Mouse (Mus musculus): ENCODE data around the gene Igf2bp1. TPM values are rescaled to one million over a fixed set of nuclear protein-coding genes. Genes with fewer than 3 reads are reported as not detected.
A peak's percentile ranks its signal among the peaks of the same experiment; 100 is the strongest.
"Not testable (repeated sequence)": the region's sequence is repeated elsewhere in the genome, so short reads cannot be mapped to it uniquely, and the experiment has no call there.

Gene Igf2bp1
- total RNA-seq, 2 experiments from 2014 or later, result 0.47 to 0.50 TPM

DNA sequence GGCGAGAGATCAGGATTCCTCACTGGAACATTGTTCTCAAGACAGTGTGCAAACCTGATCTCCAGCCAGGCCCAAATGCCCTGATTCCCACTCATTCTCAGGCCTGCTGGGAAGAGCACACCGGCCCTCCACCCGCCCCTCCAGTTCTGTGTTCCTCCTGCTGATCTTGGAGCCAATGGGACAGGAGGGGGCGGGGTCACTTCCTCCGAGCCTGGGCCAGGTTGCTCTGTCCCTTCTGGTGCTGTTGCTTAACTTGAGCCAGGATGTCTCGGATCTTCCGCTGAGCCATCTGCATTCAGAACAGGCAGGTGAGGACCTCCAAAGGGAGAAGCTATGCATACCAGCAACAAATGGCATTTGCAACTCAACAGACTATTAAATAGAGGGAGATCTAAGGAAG lies 42.4 kb downstream of the Igf2bp1 start:
- no peak for DNase-seq (ENCODE audit: low spot score in 2 of 2)

DNA sequence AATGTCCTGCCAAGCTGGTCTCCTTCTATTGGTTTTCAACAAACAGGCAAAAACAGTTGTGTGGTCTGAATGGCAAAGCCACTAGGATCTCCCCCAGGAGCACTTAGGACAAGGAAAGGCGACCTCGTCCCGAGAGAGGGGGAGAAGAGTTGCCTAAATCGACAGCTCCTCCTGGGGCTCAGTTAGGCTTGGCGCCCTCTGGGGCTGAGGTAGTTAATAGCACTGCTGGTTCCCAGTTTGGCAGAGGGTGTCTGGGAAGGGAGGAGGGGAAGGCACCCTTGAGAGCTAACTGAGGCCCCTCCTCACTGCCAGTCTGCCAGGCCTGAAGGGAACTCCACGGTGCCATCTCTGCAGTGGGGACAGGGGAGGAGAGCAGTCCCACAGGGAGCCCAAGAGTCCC lies 46.6 kb downstream of the Igf2bp1 start:
- peak in 1 of 2 experiments; percentile 20 for DNase-seq (ENCODE audit: low spot score in 2 of 2)

DNA sequence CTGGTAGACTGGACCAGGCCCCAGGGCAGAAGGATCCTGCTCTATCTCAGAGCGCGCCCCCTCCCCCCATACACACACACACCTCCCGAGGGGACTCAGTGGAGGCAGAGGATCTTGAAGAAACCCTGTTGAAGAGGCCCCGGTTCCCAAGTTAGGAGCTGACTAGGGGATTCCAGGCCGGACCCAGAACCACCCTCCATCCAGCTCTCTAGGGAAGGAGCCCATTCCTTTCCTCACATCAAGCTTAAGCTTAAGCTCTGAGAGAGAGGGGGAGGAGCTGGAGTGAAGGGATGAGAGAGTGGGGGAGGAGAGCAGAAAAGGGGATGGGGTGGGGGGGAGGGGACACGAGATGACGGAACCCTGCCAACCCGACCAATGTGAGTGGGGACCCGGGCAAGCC lies 47.5 kb downstream of the Igf2bp1 start:
- DNase-seq (ENCODE audit: low spot score in 2 of 2), result no peak

DNA sequence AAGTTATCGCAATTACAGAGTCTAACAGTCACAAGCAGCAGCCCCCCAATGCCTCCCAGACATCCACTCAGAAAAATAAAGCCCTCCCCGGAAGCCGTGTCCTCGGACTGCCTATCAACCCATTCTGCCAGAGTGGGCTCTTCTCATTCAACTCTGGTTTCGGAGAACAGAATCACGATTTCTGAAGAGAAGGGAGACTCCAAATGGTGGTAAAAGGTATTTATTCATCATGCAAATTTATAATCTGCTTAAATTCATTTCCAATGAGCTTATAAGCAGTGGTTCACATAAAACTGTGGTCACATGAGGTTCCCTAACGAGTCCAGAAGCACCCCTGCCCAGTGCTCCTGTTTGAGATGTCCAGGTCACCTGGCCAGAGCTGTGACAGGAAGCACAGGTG lies 48.3 kb downstream of the Igf2bp1 start:
- DNase-seq (ENCODE audit: low spot score in 2 of 2), result no peak

DNA sequence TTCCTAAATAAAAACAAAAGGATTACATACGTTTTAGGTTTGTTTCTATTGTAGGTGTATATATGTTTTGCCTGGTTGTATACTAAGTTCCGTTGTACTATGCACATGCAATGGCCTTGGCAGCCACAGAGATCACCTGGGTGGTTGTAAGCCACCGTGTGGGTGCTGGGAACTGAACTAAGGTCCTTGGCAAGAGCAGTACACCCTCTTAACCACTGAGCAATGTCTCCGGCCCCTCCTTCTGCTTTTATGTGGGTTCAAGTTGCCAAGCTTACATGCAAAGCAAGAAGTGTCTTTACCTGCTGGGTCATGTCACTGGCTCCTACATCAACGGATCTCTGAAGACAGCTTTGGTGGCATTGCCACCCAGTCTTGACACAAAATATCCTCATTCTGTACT lies 52.4 kb downstream of the Igf2bp1 start:
- no peak for DNase-seq (ENCODE audit: low spot score in 2 of 2)

DNA sequence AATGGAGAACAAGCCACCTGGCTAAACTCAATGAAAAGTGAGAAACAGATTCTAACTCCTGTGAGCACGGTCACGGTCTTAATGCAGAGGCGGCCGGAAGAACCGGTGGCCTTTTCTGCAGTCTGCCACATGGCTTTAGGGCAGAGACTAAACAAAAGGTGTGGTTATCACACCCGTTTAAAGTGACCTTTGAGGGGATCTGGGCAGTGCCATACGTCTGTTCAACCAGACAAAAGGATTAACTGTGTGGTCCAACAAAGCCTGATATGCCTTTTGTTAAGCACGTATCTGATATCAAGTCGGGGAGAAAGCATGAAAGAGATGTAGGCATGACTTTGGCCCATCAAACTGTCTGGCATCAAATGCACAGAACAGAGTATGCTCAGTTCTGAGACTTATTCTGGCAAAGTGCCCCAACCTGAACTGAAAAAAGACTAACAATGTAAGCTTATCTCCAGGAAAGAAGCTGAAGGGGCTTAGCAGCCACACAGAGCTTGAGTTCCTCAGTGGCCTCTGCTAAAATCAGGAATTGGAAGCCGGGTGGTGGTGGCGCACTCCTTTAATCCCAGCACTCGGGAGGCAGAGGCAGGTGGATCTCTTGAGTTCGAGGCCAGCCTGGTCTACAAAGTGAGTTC lies 59.8 kb downstream of the Igf2bp1 start:
- no peak for DNase-seq (ENCODE audit: low spot score in 2 of 2)

DNA sequence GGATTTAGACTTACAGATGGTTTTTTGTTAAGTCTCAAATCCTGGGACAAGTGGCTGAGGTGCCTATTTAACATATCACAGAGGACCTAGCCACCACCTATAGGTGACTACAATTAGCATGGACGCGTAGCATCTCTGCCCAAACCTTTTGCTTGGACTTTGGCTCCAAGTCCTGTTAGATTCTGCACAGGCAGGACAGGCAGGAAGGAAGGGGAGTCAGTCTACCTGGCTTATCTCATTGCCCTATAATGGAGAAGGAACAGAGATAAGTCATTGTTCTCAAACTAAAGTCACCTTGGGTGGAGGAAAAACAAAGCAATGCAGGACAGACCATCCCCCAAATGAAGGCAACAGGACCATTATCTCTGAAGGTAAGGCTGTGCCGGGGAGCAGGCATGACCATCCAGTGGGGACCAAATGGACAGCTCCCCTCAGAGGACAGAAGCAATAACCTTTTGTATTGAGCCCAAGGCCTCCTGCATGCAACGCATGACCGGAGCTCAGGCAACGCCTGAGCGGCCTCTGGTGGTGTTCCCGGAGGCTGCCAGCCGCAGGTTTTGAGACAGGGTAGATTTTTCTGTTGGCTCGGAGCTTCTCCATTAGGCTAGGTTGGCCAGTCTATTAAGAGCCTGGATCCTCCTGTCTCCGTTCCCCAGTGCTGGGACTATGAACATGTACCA lies 65.8 kb downstream of the Igf2bp1 start:
- DNase-seq (ENCODE audit: low spot score in 2 of 2), result no peak

DNA sequence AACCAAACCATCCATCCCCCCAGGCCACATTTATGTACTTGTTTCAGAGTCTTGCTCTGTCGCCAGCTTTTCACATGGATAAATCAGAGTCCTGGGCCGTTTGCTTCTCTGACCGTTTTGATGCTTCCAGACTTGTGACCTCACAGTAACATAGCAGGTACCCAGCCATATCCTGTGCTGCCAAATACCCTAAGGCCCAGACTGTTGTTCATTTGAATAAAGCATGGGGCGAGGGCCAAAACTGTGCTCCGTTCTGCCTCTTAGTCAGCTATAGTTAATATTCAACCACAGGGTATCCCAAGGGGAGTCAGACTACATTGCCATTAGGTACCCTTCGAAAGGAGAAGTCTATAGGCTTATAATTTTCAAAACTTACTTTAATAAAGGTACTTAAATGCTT lies 69.3 kb downstream of the Igf2bp1 start:
- DNase-seq (ENCODE audit: low spot score in 2 of 2), result no peak

DNA sequence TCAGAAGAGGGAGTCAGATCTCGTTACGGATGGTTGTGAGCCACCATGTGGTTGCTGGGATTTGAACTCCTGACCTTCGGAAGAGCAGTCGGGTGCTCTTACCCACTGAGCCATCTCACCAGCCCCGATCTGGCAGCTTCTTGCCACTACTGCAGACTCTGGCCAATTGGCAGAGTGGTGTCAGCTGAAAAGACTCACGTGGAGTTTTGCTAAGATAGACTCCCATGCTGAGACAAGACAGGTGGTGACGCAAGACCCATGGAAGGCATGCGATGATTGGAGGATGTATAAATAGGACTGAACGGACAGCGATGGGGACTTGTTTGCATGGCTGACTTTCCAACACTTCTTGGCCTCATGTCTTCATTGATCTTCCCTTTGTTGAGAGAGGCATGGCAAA lies 73.6 kb downstream of the Igf2bp1 start:
- DNase-seq (ENCODE audit: low spot score in 2 of 2), result not testable (repeated sequence)

DNA sequence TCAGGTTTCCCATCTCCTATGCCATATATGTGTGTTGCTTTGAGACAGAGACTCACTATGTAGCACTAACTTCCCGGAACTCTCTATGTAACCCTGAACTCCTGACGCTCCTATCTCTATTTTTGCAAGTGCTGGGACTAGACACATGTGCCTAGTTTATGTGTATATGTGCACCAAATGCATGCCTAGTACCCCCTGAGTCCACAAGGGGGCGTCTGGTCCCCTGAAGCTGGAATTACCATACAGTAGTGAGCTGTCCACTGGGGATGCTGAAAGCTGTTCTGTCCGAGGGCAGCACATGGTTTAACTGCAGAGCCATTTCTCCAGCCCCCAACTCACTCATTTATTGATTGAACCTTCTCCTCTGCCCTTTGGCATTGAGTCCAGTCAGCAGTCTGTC lies 79.3 kb downstream of the Igf2bp1 start:
- no peak for DNase-seq (ENCODE audit: low spot score in 2 of 2)

DNA sequence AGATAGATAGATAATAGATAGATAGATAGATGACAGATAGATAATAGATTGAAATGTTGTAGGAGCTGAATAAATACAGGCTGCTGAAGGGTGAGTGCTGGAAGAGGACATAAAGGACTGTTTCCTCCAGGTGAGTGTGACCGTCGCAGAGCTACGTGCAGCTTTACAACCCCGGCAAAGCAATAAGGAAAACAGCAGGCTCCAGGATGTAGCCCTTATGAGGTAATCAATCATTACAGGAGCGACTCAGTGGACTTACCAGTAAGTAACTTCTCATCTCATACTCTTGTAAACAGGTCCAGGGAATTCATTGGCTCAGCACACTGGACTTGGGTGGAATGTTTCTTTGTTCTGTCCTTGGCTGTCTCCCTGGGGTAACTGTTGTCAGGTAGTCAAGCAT lies 79.8 kb downstream of the Igf2bp1 start:
- no peak for DNase-seq (ENCODE audit: low spot score in 2 of 2)

DNA sequence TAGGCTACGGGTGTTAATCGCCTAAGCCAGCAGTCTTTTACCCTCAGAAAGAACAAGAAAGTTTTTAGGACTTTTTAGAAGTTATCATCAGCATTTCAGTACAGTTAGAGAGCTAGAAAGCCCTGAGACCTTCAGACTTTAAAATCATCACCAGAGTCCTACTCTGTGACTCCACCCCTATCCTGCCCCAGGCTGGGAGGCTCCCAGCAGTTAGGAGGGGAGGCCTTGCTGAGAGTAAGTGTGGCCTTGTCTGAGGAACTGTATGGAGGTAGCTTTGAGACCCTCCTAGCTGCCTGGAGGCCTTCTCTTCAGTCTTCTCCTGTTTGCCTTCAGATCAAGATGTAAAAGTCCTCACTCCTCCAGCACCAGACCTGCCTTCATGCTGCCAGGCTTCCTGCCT lies 81.5 kb downstream of the Igf2bp1 start:
- no peak for DNase-seq (ENCODE audit: low spot score in 2 of 2)

DNA sequence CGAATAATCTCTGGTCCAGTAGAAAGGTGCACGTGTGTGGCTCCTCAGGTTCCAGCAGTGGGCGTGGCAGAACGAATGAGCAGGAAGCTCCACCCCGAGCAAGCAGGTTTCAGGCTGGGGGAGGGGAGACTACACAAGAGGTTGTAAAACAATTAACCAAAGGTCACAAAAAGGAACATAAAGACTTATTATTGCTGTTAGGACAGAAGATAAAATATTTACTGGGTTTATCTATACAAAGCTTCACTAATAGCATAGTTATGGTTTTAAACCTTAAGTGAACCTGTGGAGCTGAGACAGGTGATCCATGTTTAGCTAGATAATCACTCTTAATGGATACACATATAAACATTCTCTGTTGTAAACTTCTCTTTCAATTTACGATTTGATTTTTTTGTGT lies 82.3 kb downstream of the Igf2bp1 start:
- not testable (repeated sequence) for DNase-seq (ENCODE audit: low spot score in 2 of 2)

DNA sequence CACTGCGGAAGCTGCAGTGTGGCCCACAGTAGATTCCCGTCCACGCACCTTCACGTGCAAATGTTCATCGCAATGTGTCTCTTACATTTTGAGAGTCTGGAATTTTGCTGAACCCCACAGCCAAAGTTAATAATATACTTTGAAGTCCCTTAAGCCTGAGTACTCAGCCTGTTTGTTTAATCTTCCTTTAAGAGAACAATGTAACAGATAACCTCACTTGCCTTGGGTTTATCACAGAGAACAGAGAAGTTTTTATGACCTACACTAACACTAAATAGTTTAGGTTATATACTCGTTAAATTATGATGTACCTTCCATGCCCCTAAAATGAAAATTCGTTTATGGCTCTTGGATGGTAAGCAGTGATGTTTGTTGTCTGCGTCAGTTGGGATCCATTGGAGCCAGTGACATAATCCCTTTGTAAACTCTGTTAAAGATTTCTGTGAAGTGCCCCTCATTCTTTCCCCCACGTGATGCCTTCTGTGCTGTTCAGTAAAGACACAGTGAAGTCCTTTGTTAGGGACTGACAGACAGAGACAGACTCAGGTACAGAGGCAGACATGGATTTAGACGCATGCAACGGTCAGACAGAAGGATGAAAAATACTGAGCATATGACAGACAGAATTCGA lies 83.6 kb downstream of the Igf2bp1 start:
- no peak for DNase-seq (ENCODE audit: low spot score in 2 of 2)

DNA sequence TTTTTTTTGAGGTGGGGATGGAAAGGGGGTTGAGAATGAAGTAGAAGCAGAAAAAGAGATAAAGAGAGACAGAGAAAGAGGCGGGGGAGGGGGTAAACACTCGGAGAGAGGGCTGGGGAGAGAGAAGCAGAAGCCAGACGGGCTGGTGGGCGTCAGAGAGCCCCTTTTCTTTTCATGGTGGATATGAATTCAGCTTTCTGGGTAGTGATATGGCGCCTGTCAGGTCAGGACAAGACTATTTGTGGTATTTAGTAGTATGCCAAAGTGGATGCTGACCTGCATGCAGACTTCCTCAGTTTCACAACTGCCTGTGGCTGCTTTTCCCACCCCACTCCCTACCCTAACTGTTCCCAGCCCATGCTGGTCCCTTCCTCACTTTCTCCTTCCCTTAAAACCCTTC lies 89.3 kb downstream of the Igf2bp1 start:
- no peak for DNase-seq (ENCODE audit: low spot score in 2 of 2)

DNA sequence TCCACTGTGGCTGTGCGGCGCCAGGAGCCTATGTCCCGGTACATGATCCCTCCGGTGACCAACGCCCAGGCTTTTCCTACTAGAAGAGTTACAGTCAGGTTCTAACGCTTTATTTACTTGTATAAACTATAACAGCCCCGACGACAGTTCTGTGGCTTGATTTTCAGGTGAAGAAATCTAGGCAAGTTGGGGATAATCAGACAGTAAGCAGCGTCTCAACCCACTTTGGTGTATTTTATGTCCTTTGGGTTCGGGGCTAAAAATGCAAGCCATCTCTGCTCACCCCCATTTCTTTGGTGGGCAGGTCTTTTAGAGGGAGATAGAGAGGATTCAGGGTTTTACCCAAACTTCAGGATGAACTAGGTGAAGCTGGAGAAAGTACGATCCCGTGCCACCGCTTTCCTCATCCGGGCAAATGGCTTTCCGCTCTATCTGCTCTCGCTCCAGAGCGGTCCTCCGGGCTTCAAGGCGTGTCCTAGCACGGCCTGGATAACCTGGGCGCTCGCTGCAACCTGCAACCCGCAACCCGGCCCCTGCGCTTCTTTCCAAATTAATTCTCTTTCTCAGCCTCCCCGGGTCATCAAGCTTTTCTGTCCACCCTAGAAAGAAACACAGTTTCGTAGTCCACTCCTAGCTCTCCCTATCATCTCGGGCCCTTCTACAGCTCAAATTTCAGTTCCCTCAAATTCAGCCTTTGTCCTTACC lies 90.6 kb downstream of the Igf2bp1 start:
- no peak for DNase-seq (ENCODE audit: low spot score in 2 of 2)

DNA sequence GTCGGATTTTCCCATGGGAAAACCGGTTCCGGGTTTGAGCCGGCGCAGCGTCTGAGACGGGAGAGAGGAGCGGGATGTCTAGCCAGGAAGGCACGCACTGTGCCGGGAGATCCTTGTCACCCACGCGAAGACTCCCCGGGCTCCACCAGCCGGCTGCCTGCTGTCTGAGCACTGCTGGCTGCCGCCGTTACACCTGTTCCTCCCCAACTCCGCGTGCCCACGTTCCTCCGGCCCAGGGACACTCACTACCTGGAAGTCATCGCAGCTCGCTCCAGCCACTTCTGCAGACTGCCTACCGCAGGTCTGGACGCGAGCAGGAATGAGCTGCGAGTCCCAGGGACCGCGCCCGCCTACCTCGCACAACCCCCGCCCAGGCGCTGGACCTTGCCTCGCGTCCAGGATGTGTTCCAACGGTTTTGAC lies 91.2 kb downstream of the Igf2bp1 start, which contains the start of gene B4galnt2:
Gene B4galnt2 (minus strand): TSS at position 321 of the 421 bp plus-strand sequence.
- DNase-seq (ENCODE audit: low spot score in 2 of 2), result peak in 1 of 2 experiments; percentile 15

DNA sequence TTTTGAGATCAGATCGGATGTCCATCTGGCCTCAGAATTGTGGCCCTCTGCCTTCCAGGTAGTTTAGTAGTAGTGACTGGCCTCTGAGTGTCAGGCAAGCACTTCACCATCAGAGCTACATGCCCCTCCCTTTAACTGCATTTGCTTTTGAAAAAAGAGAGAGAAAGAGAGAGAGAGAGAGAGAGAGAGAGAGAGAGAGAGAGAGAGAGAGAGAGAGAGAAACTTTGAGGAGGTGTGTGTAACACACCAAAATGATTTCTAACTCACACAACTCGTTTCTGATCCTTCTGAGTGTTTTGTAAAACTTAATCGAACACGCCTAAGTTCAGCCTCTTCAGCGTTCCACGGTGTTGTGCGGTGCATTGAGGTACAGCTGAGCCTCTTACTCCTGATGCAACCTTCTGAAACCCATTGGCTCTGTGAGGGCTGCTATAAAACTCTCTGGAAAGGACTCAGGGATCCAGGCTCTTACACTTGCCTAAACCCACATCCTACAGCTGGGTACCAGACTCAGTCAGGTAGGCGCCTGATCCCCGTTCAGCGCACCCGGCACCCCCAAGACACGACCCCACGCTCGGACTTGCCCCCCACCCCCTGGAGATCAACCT lies 91.7 kb downstream of the Igf2bp1 start:
- no peak for DNase-seq (ENCODE audit: low spot score in 2 of 2)

DNA sequence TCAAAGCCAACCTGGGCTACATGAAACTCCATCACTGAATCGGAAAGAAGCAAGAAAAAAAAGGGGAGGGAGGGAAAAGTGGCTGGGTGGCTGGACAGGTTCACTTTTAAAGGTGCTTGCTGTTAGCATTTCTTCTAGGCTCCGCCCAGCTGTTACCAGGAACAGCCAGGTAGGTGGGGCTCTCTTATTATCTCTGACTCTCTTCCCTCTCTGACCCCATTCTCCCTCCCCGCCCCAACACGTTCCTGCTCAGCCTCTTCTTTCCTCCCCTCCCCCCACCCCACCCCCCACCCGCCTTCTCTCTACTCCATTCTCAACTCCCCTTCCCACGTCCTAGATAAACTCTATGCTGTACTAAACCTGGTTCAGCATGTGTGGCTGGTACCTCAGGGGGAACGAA lies 94.2 kb downstream of the Igf2bp1 start:
- DNase-seq (ENCODE audit: low spot score in 2 of 2), result no peak

DNA sequence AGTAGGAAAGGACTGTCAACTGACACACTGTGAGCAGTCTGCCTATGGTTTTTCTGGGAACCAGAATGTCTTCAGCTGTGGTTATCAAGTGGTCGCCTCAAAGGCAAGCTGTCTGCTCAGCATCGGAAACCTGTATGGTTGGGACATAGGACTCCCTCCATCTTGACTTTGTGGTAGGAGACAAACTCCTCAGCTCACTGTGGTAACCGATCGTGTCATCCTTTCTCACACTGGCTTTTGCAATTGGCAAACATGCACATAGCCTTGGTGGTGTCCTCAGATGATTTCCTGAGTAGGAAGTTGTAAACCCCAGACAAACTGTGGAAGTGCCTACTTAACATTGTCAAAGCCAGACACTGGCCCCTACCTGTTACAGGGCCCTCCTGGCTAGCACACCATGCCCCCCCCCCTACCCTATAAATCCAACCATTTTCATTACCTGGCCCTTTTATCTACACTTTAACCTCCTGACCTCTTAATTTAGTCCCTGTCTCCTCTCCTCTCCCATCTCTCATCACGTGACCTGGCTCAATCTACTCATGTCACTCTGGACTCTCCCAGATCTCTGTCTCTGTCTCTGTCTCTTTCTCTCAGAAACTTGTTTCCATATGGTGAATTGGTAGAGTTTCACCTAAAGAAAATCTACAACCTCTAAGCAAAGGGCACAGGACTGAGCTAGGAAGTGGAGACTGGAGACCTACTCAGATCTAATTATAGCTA lies 97.8 kb downstream of the Igf2bp1 start:
- no peak for DNase-seq (ENCODE audit: low spot score in 2 of 2)

Data from layer of hippocampus, postnatal 10 days (tissue).